Mouse (Mus musculus) CH12.LX (cell line): ENCODE data around the gene Mcemp1. TPM values are rescaled to one million over a fixed set of nuclear protein-coding genes. Genes with fewer than 3 reads are reported as not detected.

Experiments
- DNase-seq: peaks from one replicate; pipeline ENCODE4 v3.0.0-alpha.2; 2013; ENCODE audit errors: extremely low read depth
- H3K27ac ChIP-seq: 2 replicates; pipeline ENCODE4 v1.5.1; 2012; ENCODE audit warnings: low read depth, mild to moderate bottlenecking, control low read depth, moderate library complexity; ENCODE audit not compliant: insufficient read depth
- H3K27me3 ChIP-seq: replicated peaks from 2 replicates; pipeline ENCODE3; 2012; ENCODE audit warnings: inconsistent platforms
- H3K36me3 ChIP-seq, 2 experiments: replicated peaks in 1 of 2; 2 replicates each; pipeline versions ENCODE3 to v1.6.1; 2012; ENCODE audit warnings: inconsistent platforms in 1 of 2, low read length in 1 of 2, mild to moderate bottlenecking in 1 of 2, mixed read lengths in 1 of 2, moderate library complexity in 1 of 2; ENCODE audit not compliant: control insufficient read depth in 1 of 2, insufficient read depth in 1 of 2
- H3K4me1 ChIP-seq, 2 experiments: 2 replicates each; pipeline ENCODE4 v1.6.1; 2012; ENCODE audit warnings: inconsistent platforms in 1 of 2, moderate library complexity in 1 of 2; ENCODE audit not compliant: insufficient read depth in 2 of 2, control insufficient read depth in 1 of 2
- H3K4me2 ChIP-seq: 2 replicates; pipeline ENCODE4 v1.6.1; 2012; ENCODE audit warnings: low read depth, mild to moderate bottlenecking, control low read depth; ENCODE audit not compliant: poor library complexity, insufficient read depth, severe bottlenecking
- H3K4me3 ChIP-seq, 3 experiments: fragments of 150-350 bp in 1 of 3; sonication (generic) in 1 of 3; replicated peaks in 1 of 3; 2 replicates each; pipeline versions ENCODE3 to v1.5.1; 2011 to 2012; ENCODE audit warnings: low read depth in 2 of 3, low read length in 2 of 3, mild to moderate bottlenecking in 2 of 3, moderate library complexity in 2 of 3, control low read depth in 1 of 3, improper control_type of control experiment in 1 of 3, inconsistent platforms in 1 of 3, mixed read lengths in 1 of 3; ENCODE audit not compliant: poor library complexity in 1 of 3
- H3K79me2 ChIP-seq: replicated peaks from 2 replicates; pipeline ENCODE4 v1.6.1; 2012; ENCODE audit warnings: mild to moderate bottlenecking, moderate library complexity; ENCODE audit not compliant: control insufficient read depth, poor library complexity, insufficient read depth, severe bottlenecking; ENCODE audit errors: extremely low read depth
- H3K9ac ChIP-seq: 2 replicates; pipeline ENCODE4 v1.6.1; 2012; ENCODE audit warnings: low read depth, mild to moderate bottlenecking, control low read depth, moderate library complexity; ENCODE audit not compliant: insufficient read depth
- H3K9me3 ChIP-seq: replicated peaks from 2 replicates; pipeline ENCODE3; 2012; ENCODE audit warnings: low read length, inconsistent platforms, mixed read lengths
- CHD2 ChIP-seq: IDR thresholded peaks from 2 replicates; pipeline ENCODE4 v1.6.1; 2011; ENCODE audit warnings: low read length, improper control_type of control experiment
- ETS1 ChIP-seq: conservative IDR thresholded peaks from 2 replicates; pipeline ENCODE4 v1.6.1; 2012; ENCODE audit warnings: low read depth, mild to moderate bottlenecking, inconsistent platforms, low read length, improper control_type of control experiment, moderate library complexity
- GABPA ChIP-seq: IDR thresholded peaks from 2 replicates; pipeline ENCODE4 v1.6.1; 2012; ENCODE audit warnings: low read depth, low read length, improper control_type of control experiment, inconsistent platforms; ENCODE audit not compliant: insufficient replicate concordance
- JUN ChIP-seq: IDR thresholded peaks from 2 replicates; pipeline ENCODE4 v1.6.1; 2011; ENCODE audit warnings: low read depth, mild to moderate bottlenecking, low read length, improper control_type of control experiment, moderate library complexity; ENCODE audit not compliant: insufficient read depth
- MAX ChIP-seq: IDR thresholded peaks from 2 replicates; pipeline ENCODE4 v1.6.1; 2011; ENCODE audit warnings: low read length, improper control_type of control experiment
- MEF2A ChIP-seq: IDR thresholded peaks from 2 replicates; pipeline ENCODE4 v1.6.1; 2014; ENCODE audit warnings: low read depth, mild to moderate bottlenecking, inconsistent platforms, low read length, improper control_type of control experiment, borderline replicate concordance
- MYC ChIP-seq: IDR thresholded peaks from 2 replicates; pipeline ENCODE4 v1.6.1; 2011; ENCODE audit warnings: low read depth, mild to moderate bottlenecking, improper control_type of control experiment, low read length
- POLR2A ChIP-seq: IDR thresholded peaks from 2 replicates; pipeline ENCODE4 v1.6.1; 2011; ENCODE audit warnings: low read depth, mild to moderate bottlenecking, improper control_type of control experiment, low read length
- SIN3A ChIP-seq: IDR thresholded peaks from 2 replicates; pipeline ENCODE4 v1.6.1; 2012; ENCODE audit warnings: low read length, improper control_type of control experiment, inconsistent platforms
- TCF12 ChIP-seq: IDR thresholded peaks from 2 replicates; pipeline ENCODE4 v1.6.1; 2014; ENCODE audit warnings: low read depth, mild to moderate bottlenecking, inconsistent platforms, low read length, improper control_type of control experiment
- USF2 ChIP-seq: conservative IDR thresholded peaks from 2 replicates; pipeline ENCODE4 v1.6.1; 2011; ENCODE audit warnings: low read depth, low read length, improper control_type of control experiment
- ZKSCAN1 ChIP-seq: IDR thresholded peaks from 2 replicates; pipeline ENCODE4 v1.6.1; 2012; ENCODE audit warnings: low read depth, inconsistent platforms, low read length, improper control_type of control experiment, borderline replicate concordance
- dilution Hi-C: fragments of 300-500 bp; cut with MboI; formaldehyde crosslinking; loops from 2 replicates; pipeline ENCODE4 v1.14.3; 2020; ENCODE audit warnings: low sequenced_read_pairs; ENCODE audit not compliant: extremely low pct_unique_long_range_greater_than_20kb, extremely low pct_ligation_motif_present
- in situ Hi-C: fragments of 300-500 bp; cut with MboI; formaldehyde crosslinking; loops from 3 replicates; pipeline ENCODE4 v1.14.3; 2019; ENCODE audit warnings: low sequenced_read_pairs, low pct_ligation_motif_present, low pct_unique_long_range_greater_than_20kb, mixed read lengths
- polyA plus RNA-seq: library from polyadenylated mRNA; unstranded; fragments of >175 nt; gene quantifications from 2 replicates; pipeline ENCODE4 v1.2.1, GENCODE M21; 2012; ENCODE audit warnings: low read depth; ENCODE audit not compliant: insufficient read length
- total RNA-seq, 2 experiments: library from RNA; depleted of rRNA; stranded (reverse); fragments of 300-350 nt in 1 of 2; fragments of >200 nt in 1 of 2; gene quantifications; 2 replicates each; pipeline ENCODE4 v1.2.3; 2012 to 2014

Mcemp1 gene
- total and polyA plus RNA-seq, 3 experiments = 0.36 to 0.39 TPM; not detected in 1

DNA sequence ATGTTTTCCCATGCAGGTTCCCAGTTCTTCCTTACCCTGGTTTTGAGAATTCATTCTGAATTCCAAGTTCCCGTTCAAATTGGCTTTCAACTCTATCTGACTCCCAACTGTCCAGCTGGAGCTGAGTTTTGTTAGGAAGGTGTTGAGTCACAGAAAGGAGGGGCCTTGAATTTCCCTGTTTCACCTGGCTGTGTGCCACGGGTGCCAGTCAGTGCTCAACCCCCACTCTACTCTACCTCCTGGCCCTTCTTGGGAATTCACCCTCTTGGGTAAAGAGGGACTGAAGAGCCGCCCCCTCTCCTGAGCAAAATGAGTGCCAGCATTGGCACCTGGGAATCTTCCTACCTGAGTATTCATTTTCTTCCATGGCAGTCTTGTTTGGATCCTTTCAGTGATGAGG, 25.2 kb downstream of the Mcemp1 start:
- no peak overlapping the region for H3K9ac ChIP-seq
- no peaks in the 10 kb centered on the region for H3K9me3 ChIP-seq
- TF ChIP-seq USF2 = no peak
- dilution Hi-C loops = no loop called here
- no peak for DNase-seq
- H3K4me3 ChIP-seq = no peak overlapping the region
- peaks cover 2% of the 10 kb centered on the region for H3K27me3 ChIP-seq
- H3K4me2 ChIP-seq = no peak overlapping the region
- peaks cover 0 to 12% of the 10 kb centered on the region in 2 experiments for H3K36me3 ChIP-seq
- H3K79me2 ChIP-seq = no peaks in the 10 kb centered on the region
- no peak overlapping the region for H3K27ac ChIP-seq
- in situ Hi-C loops = no loop called here
- H3K4me1 ChIP-seq = peaks cover 9 to 30% of the 10 kb centered on the region in 2 experiments

- dilution Hi-C loops = no loop called here
- H3K4me2 ChIP-seq = no peak within 1 kb of the TSS; the same call in 1 of the 2 replicates
- no peak within 1 kb of the TSS for H3K9ac ChIP-seq
- no peaks in the 10 kb centered on the region for H3K27me3 ChIP-seq
- in situ Hi-C loops = no loop called here
- H3K36me3 ChIP-seq = peaks cover 0 to 4% of the 10 kb centered on the region in 2 experiments
- no peaks in the 10 kb centered on the region for H3K9me3 ChIP-seq
- H3K79me2 ChIP-seq = no peaks in the 10 kb centered on the region
- no peak for DNase-seq
- H3K4me1 ChIP-seq = peaks cover 3 to 21% of the 10 kb centered on the region in 2 experiments
- no peak within 1 kb of the TSS for H3K27ac ChIP-seq
- peak within 1 kb of the TSS in 2 of 3 experiments; percentile 8 to 31 for H3K4me3 ChIP-seq
- TF ChIP-seq ETS1 = no peak
- no peak for TF ChIP-seq MAX
- TF ChIP-seq ZKSCAN1 = no peak
- TF ChIP-seq GABPA = no peak
- TF ChIP-seq SIN3A = no peak
- TF ChIP-seq MEF2A = peak; percentile 44; the same call in 1 of the 2 replicates
These were observed 28.6 kb downstream of the Mcemp1 start, which contains the start of gene Fcer2a for GRCm38 (mm10) chr8:3694121-3694520. Fcer2a (minus strand) TSS chr8:3694175.

- TF ChIP-seq POLR2A (no peak), MEF2A (no peak), MYC (no peak), JUN (no peak), USF2 (no peak), TCF12 (no peak), CHD2 (no peak)
- no peaks in the 10 kb centered on the region for H3K79me2 ChIP-seq
- dilution Hi-C loops (no loop called here), in situ Hi-C loops (loop anchor here (25.0 kb wide), 2 partner anchors 436 to 661 kb away; partner anchors contain the start of gene Cd209g)
- no peak overlapping the region for H3K4me2 ChIP-seq
- H3K4me3 ChIP-seq = no peak overlapping the region
- no peaks in the 10 kb centered on the region for H3K36me3 ChIP-seq
- H3K27ac ChIP-seq = no peak overlapping the region
- H3K9ac ChIP-seq = no peak overlapping the region
- no peaks in the 10 kb centered on the region for H3K9me3 ChIP-seq
- peaks cover 3% of the 10 kb centered on the region for H3K27me3 ChIP-seq
- DNase-seq = peak; percentile 31
- H3K4me1 ChIP-seq = 0 out of 4 replicates have a peak, but pooled peaks cover 0 to 3% of the 10 kb centered on the region in 2 experiments
These were observed 35.9 kb downstream of the Mcemp1 start for GRCm38 (mm10) chr8:3701491-3701890.
